Mouse (Mus musculus) testis, adult 2 months (tissue): Measurements from ENCODE around the gene Brpf1. TPM values are rescaled to one million over a fixed set of nuclear protein-coding genes. Genes with fewer than 3 reads are reported as not detected.
A peak's percentile ranks its signal among the peaks of the same experiment; 100 is the strongest.

Experiments
- H3K27ac ChIP-seq: fragments of 200-500 bp; 2 replicates; pipeline ENCODE4 v1.5.1; 2012; ENCODE audit warnings: low read depth, low read length; ENCODE audit not compliant: control insufficient read depth, insufficient read depth
- H3K27me3 ChIP-seq: fragments of 200-500 bp; 2 replicates; pipeline ENCODE4 v1.6.1; 2012; ENCODE audit warnings: mild to moderate bottlenecking, low read length, moderate library complexity; ENCODE audit not compliant: control insufficient read depth, insufficient read depth
- H3K36me3 ChIP-seq: fragments of 200-500 bp; 2 replicates; pipeline ENCODE4 v1.6.1; 2012; ENCODE audit warnings: mild to moderate bottlenecking, low read length; ENCODE audit not compliant: control insufficient read depth, insufficient read depth
- H3K4me1 ChIP-seq: fragments of 200-500 bp; 2 replicates; pipeline ENCODE4 v1.6.1; 2012; ENCODE audit warnings: low read length; ENCODE audit not compliant: control insufficient read depth, insufficient read depth
- H3K4me3 ChIP-seq: fragments of 200-500 bp; 2 replicates; pipeline ENCODE4 v1.5.1; 2012; ENCODE audit warnings: low read depth, mild to moderate bottlenecking, low read length, moderate library complexity, mixed read lengths; ENCODE audit not compliant: control insufficient read depth
- CTCF ChIP-seq: fragments of 200-500 bp; IDR thresholded peaks from 2 replicates; pipeline ENCODE4 v1.5.1; 2012; ENCODE audit warnings: low read depth, mild to moderate bottlenecking, inconsistent platforms, low read length, moderate library complexity; ENCODE audit not compliant: control insufficient read depth, insufficient read depth, insufficient replicate concordance
- POLR2A ChIP-seq: fragments of 200-500 bp; IDR thresholded peaks from 2 replicates; pipeline ENCODE4 v1.6.1; 2012; ENCODE audit warnings: low read depth, mild to moderate bottlenecking, inconsistent platforms, low read length, moderate library complexity; ENCODE audit not compliant: control insufficient read depth
- polyA plus RNA-seq: library from polyadenylated mRNA; depleted of rRNA; stranded (reverse); fragments of >200 nt; gene quantifications from 2 replicates; pipeline ENCODE4 v1.2.3, GENCODE M21; 2012

Gene Brpf1
- polyA plus RNA-seq, 1 experiment: 11.7 TPM

- no peaks in the 10 kb centered on the region for H3K36me3 ChIP-seq
- H3K4me3 ChIP-seq: peak within 1 kb of the TSS; percentile 80
- peaks cover 5% of the 10 kb centered on the region for H3K4me1 ChIP-seq
- no peaks in the 10 kb centered on the region for H3K27me3 ChIP-seq
- TF ChIP-seq POLR2A (0 out of 2 replicates have a peak, but pooled peaks have one; percentile 22), CTCF (no peak)
- peak within 1 kb of the TSS; percentile 7; the same call in 1 of the 2 replicates for H3K27ac ChIP-seq
Observed at GRCm38 (mm10) chr6:113343177-113344092, 36.5 kb downstream of the Brpf1 start, which contains the start of gene Camk1. Gene Camk1, minus strand, starts transcription at chr6:113343984.

GRCm38 (mm10) chr6:113344321-113344720, 37.4 kb downstream of the Brpf1 start:
- Histone ChIP-seq H3K27ac (no peak overlapping the region), H3K4me1 (peaks cover 5% of the 10 kb centered on the region), H3K27me3 (no peaks in the 10 kb centered on the region), H3K36me3 (no peaks in the 10 kb centered on the region), H3K4me3 (no peak overlapping the region)
- TF ChIP-seq POLR2A (no peak), CTCF (no peak)

GRCm38 (mm10) chr6:113346897-113347296, 40.0 kb downstream of the Brpf1 start:
- Histone ChIP-seq H3K4me1 (peaks cover 5% of the 10 kb centered on the region), H3K36me3 (no peaks in the 10 kb centered on the region), H3K27me3 (no peaks in the 10 kb centered on the region), H3K27ac (no peak overlapping the region), H3K4me3 (no peak overlapping the region)
- TF ChIP-seq CTCF: no peak
- no peak for TF ChIP-seq POLR2A

- no peak overlapping the region for H3K27ac ChIP-seq
- TF ChIP-seq CTCF (no peak), POLR2A (no peak)
Observed at GRCm38 (mm10) chr6:113350538-113350937, 43.6 kb downstream of the Brpf1 start.

GRCm38 (mm10) chr6:113351161-113351560, 44.2 kb downstream of the Brpf1 start:
- H3K27me3 ChIP-seq: no peaks in the 10 kb centered on the region
- H3K4me1 ChIP-seq: no peaks in the 10 kb centered on the region
- TF ChIP-seq POLR2A (no peak), CTCF (no peak)
- H3K27ac ChIP-seq: no peak overlapping the region
- H3K4me3 ChIP-seq: no peak overlapping the region
- no peaks in the 10 kb centered on the region for H3K36me3 ChIP-seq

More at GRCm38 (mm10) chr6:113350538-113350937, 43.6 kb downstream of the Brpf1 start:
- H3K4me1 ChIP-seq: no peaks in the 10 kb centered on the region
- H3K4me3 ChIP-seq: no peak overlapping the region
- H3K27me3 ChIP-seq: no peaks in the 10 kb centered on the region
- no peaks in the 10 kb centered on the region for H3K36me3 ChIP-seq

- Histone ChIP-seq H3K4me3 (no peak overlapping the region), H3K4me1 (no peaks in the 10 kb centered on the region), H3K27ac (no peak overlapping the region), H3K27me3 (no peaks in the 10 kb centered on the region), H3K36me3 (no peaks in the 10 kb centered on the region)
- TF ChIP-seq POLR2A (no peak), CTCF (no peak)
Observed at GRCm38 (mm10) chr6:113351653-113352052, 44.7 kb downstream of the Brpf1 start.

- Histone ChIP-seq H3K4me1 (no peaks in the 10 kb centered on the region), H3K27ac (no peak overlapping the region), H3K4me3 (no peak overlapping the region), H3K36me3 (no peaks in the 10 kb centered on the region), H3K27me3 (no peaks in the 10 kb centered on the region)
- TF ChIP-seq CTCF: no peak
Observed at GRCm38 (mm10) chr6:113352820-113353219, 45.9 kb downstream of the Brpf1 start.
